Mouse (Mus musculus) limb, embryonic 11.5 days (tissue): ENCODE data around the gene Pcp4l1. TPM values are rescaled to one million over a fixed set of nuclear protein-coding genes. Genes with fewer than 3 reads are reported as not detected.

Source experiments
- ATAC-seq: fragments of 200-750 bp; cut with Nextera tagmentation; 2 replicates; pipeline ENCODE4 v1.8.0; 2017; ENCODE audit warnings: low read depth; ENCODE audit not compliant: insufficient number of reproducible peaks, low FRiP score, low TSS enrichment
- DNase-seq: peaks from one replicate; pipeline ENCODE4 v3.0.0-alpha.2; 2015; ENCODE audit warnings: low spot score
- H3K27ac ChIP-seq: fragments of 300-500 bp; sonication (generic); replicated peaks from 2 replicates; pipeline ENCODE4 v1.5.1; 2014; ENCODE audit warnings: low read depth, mild to moderate bottlenecking, low read length
- H3K27me3 ChIP-seq: fragments of 300-500 bp; sonication (generic); 2 replicates; pipeline ENCODE4 v1.6.1; 2014; ENCODE audit warnings: mild to moderate bottlenecking, low read length, mixed read lengths; ENCODE audit not compliant: control insufficient read depth, insufficient read depth
- H3K36me3 ChIP-seq: fragments of 300-500 bp; sonication (generic); 2 replicates; pipeline ENCODE4 v1.6.1; 2014; ENCODE audit warnings: mild to moderate bottlenecking, low read length, moderate library complexity, mixed read lengths; ENCODE audit not compliant: control insufficient read depth, insufficient read depth
- H3K4me1 ChIP-seq: fragments of 300-500 bp; sonication (generic); 2 replicates; pipeline ENCODE4 v1.6.1; 2014; ENCODE audit warnings: low read length, mixed read lengths; ENCODE audit not compliant: control insufficient read depth, insufficient read depth
- H3K4me2 ChIP-seq: fragments of 300-500 bp; sonication (generic); 2 replicates; pipeline ENCODE4 v1.6.1; 2014; ENCODE audit warnings: low read depth, mild to moderate bottlenecking, moderate library complexity; ENCODE audit not compliant: severe bottlenecking
- H3K4me3 ChIP-seq: fragments of 300-500 bp; sonication (generic); 2 replicates; pipeline ENCODE4 v1.5.1; 2014; ENCODE audit warnings: low read depth, low read length
- H3K9ac ChIP-seq: fragments of 300-500 bp; sonication (generic); 2 replicates; pipeline ENCODE4 v1.6.1; 2014; ENCODE audit warnings: mild to moderate bottlenecking, low read length
- H3K9me3 ChIP-seq: fragments of 300-500 bp; sonication (generic); 2 replicates; pipeline ENCODE4 v1.6.1; 2016; ENCODE audit warnings: low read length; ENCODE audit not compliant: control insufficient read depth
- WGBS: fragments of 180-500 bp; shearing (Covaris S2); extraction: QIAGEN DNeasy Blood & Tissue Kit; methylation state at CpG from one replicate; pipeline ENCODE4 v1.1.7; 2014; 5-methylcytosine and 5-hydroxymethylcytosine counted together
- polyA plus RNA-seq: library from polyadenylated mRNA; unstranded; fragments of >200 nt; fragmentation: Nextera tagmentation; extraction: Ambion mirVana; gene quantifications from 2 replicates; pipeline ENCODE4 v1.2.1, GENCODE M21; 2014

The Pcp4l1 gene
- polyA plus RNA-seq, 1 experiment from 2014 or later, result 2.7 TPM

- peaks cover 9% of the 10 kb centered on the region; the same call in 1 of the 2 replicates for H3K4me1 ChIP-seq
- no peak overlapping the region for H3K4me3 ChIP-seq
- no peaks in the 10 kb centered on the region for H3K27me3 ChIP-seq
- DNase-seq, result no peak
- no peak overlapping the region for H3K9ac ChIP-seq
- H3K4me2 ChIP-seq, result no peak overlapping the region
- H3K9me3 ChIP-seq, result no peaks in the 10 kb centered on the region
- no peak for ATAC-seq
- peaks cover 32% of the 10 kb centered on the region for H3K36me3 ChIP-seq
- WGBS, result 88% methylated on average over 4 of the region's 4 CpGs
- no peak overlapping the region for H3K27ac ChIP-seq
Measured at GRCm38 (mm10) chr1:171234538-171234937, 38.5 kb upstream of the Pcp4l1 start.

- H3K27me3 ChIP-seq, result no peaks in the 10 kb centered on the region
- no peak within 1 kb of the TSS for H3K4me3 ChIP-seq
- H3K4me2 ChIP-seq, result no peak within 1 kb of the TSS
- H3K27ac ChIP-seq, result no peak within 1 kb of the TSS
- no peak within 1 kb of the TSS for H3K9ac ChIP-seq
- 91% methylated on average over 14 of the region's 14 CpGs for WGBS
- DNase-seq (no peak), ATAC-seq (no peak)
- H3K36me3 ChIP-seq, result peaks cover 32% of the 10 kb centered on the region
- peaks cover 9% of the 10 kb centered on the region; the same call in 1 of the 2 replicates for H3K4me1 ChIP-seq
- H3K9me3 ChIP-seq, result no peaks in the 10 kb centered on the region
Measured at GRCm38 (mm10) chr1:171234126-171234525, 38.1 kb upstream of the Pcp4l1 start, which contains the start of gene Fcer1g. Gene Fcer1g, minus strand, starts transcription at chr1:171234365.

- Histone ChIP-seq H3K27ac (no peak overlapping the region), H3K27me3 (no peaks in the 10 kb centered on the region), H3K9ac (no peak overlapping the region), H3K36me3 (peaks cover 23% of the 10 kb centered on the region), H3K4me2 (no peak overlapping the region), H3K4me3 (no peak overlapping the region), H3K9me3 (no peaks in the 10 kb centered on the region), H3K4me1 (peaks cover 9% of the 10 kb centered on the region; the same call in 1 of the 2 replicates)
- no peak for DNase-seq
- 89% methylated on average over 12 of the region's 12 CpGs for WGBS
- ATAC-seq, result no peak
Measured at GRCm38 (mm10) chr1:171232800-171233730, 37.0 kb upstream of the Pcp4l1 start.

DNA sequence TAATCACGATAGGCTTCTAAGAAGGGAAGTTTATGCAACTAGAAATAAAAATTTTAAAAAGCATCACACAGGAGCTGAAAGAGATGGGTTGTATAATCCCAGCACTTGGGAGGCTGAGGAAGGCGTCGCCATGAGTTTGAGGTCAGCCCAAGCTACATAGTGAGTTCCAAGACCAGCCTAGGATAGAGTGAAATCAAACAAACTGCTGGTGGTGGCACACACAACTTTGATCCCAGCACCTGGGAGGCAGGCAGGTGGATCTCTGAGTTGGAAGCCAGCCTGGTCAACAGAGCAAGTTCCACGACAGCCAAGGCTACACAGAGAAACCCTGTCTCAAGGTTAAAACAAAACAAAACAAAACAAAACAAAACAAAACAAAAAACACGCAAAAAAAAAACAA lies 36.3 kb upstream of the Pcp4l1 start:
- H3K9ac ChIP-seq, result no peak overlapping the region
- WGBS, result 92% methylated on average over 5 of the region's 5 CpGs
- DNase-seq (no peak), ATAC-seq (no peak)
- peaks cover 15% of the 10 kb centered on the region; the same call in 1 of the 2 replicates for H3K36me3 ChIP-seq
- H3K27me3 ChIP-seq, result no peaks in the 10 kb centered on the region
- H3K4me1 ChIP-seq, result peaks cover 9% of the 10 kb centered on the region; the same call in 1 of the 2 replicates
- H3K4me2 ChIP-seq, result no peak overlapping the region
- no peak overlapping the region for H3K4me3 ChIP-seq
- H3K27ac ChIP-seq, result no peak overlapping the region
- no peaks in the 10 kb centered on the region for H3K9me3 ChIP-seq

DNA sequence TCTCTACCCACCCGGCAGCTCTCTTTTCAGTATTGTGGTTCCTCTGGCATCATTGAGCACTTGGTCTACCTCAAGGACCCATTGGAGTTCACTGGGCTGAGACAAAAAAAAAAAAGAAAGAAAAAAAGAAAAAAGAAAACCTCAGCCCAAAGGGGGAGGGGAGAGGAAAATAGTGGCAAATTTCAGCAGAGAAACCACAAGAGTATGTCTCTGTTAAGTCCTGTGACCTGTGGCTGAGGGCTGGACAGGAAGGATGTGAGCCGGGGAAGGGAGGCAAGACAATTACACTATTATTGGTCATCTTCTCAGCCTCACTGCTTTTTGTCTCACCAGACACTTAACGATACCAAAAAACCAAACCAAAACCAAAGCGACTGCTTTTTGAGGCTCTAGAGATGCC lies 35.8 kb upstream of the Pcp4l1 start:
- Histone ChIP-seq H3K27me3 (no peaks in the 10 kb centered on the region), H3K4me2 (no peak overlapping the region), H3K4me3 (no peak overlapping the region), H3K4me1 (peaks cover 9% of the 10 kb centered on the region; the same call in 1 of the 2 replicates), H3K9me3 (no peaks in the 10 kb centered on the region), H3K36me3 (peaks cover 15% of the 10 kb centered on the region; the same call in 1 of the 2 replicates), H3K9ac (no peak overlapping the region), H3K27ac (no peak overlapping the region)
- ATAC-seq (no peak), DNase-seq (no peak)
- WGBS, result 88% methylated on average over 4 of the region's 4 CpGs

DNA sequence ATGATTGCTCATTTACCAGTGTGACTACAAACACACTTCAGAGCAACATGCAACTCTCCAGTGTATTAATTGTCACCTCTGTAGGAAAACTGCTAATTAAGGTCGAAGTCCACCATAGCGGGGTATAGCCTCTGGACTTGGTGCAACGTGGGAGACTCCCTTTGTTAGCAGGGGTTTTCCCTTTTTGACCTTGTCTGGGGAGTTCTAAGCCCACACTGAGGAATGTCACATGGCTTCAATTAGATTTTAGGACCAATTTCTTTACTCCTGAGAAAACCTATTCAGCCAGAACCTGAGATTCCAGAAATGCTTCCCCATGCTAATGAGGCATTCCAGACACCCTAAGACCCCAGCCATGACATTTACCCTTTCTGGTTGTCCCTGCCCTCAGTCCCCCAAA lies 34.1 kb upstream of the Pcp4l1 start:
- H3K27me3 ChIP-seq, result no peaks in the 10 kb centered on the region
- no peaks in the 10 kb centered on the region for H3K9me3 ChIP-seq
- no peak for DNase-seq
- WGBS, result 13% methylated on average over 3 of the region's 3 CpGs
- H3K36me3 ChIP-seq, result peaks cover 7% of the 10 kb centered on the region; the same call in 1 of the 2 replicates
- no peak overlapping the region for H3K4me2 ChIP-seq
- H3K4me3 ChIP-seq, result no peak overlapping the region
- H3K9ac ChIP-seq, result no peak overlapping the region
- peak; percentile 52; the same call in 1 of the 2 replicates for ATAC-seq
- peak overlapping the region; percentile 69 for H3K27ac ChIP-seq
- peaks cover 9% of the 10 kb centered on the region; the same call in 1 of the 2 replicates for H3K4me1 ChIP-seq

- H3K27ac ChIP-seq, result peak overlapping the region; percentile 69
- DNase-seq, result peak; percentile 50
- peaks cover 9% of the 10 kb centered on the region; the same call in 1 of the 2 replicates for H3K4me1 ChIP-seq
- H3K36me3 ChIP-seq, result peaks cover 7% of the 10 kb centered on the region; the same call in 1 of the 2 replicates
- no peak overlapping the region for H3K9ac ChIP-seq
- ATAC-seq, result no peak
- no peaks in the 10 kb centered on the region for H3K9me3 ChIP-seq
- no peak overlapping the region for H3K4me3 ChIP-seq
- 36% methylated on average over 6 of the region's 6 CpGs for WGBS
- H3K27me3 ChIP-seq, result no peaks in the 10 kb centered on the region
- no peak overlapping the region for H3K4me2 ChIP-seq
Measured at GRCm38 (mm10) chr1:171229750-171230149, 33.7 kb upstream of the Pcp4l1 start.

GRCm38 (mm10) chr1:171227879-171228278 lies 31.8 kb upstream of the Pcp4l1 start:
- no peak overlapping the region for H3K27ac ChIP-seq
- H3K4me1 ChIP-seq, result peaks cover 9% of the 10 kb centered on the region; the same call in 1 of the 2 replicates
- H3K36me3 ChIP-seq, result no peaks in the 10 kb centered on the region
- no peak overlapping the region for H3K4me3 ChIP-seq
- no peak overlapping the region for H3K4me2 ChIP-seq
- WGBS, result 90% methylated on average over 1 of the region's 1 CpGs
- H3K9me3 ChIP-seq, result no peaks in the 10 kb centered on the region
- H3K9ac ChIP-seq, result no peak overlapping the region
- H3K27me3 ChIP-seq, result no peaks in the 10 kb centered on the region
- DNase-seq (no peak), ATAC-seq (no peak)
